Mouse (Mus musculus) midbrain, postnatal 0 days (tissue): Measurements from ENCODE around the gene Map1b. TPM values are rescaled to one million over a fixed set of nuclear protein-coding genes. Genes with fewer than 3 reads are reported as not detected.

Experiments used
- ATAC-seq: fragments of 200-750 bp; cut with Nextera tagmentation; 2 replicates; pipeline ENCODE4 v1.8.0; 2017; ENCODE audit warnings: moderate number of reproducible peaks, mild to moderate bottlenecking, moderate TSS enrichment, moderate library complexity; ENCODE audit not compliant: low FRiP score
- DNase-seq: peaks from one replicate; pipeline ENCODE4 v3.0.0-alpha.2; 2015; ENCODE audit warnings: low spot score
- H3K27ac ChIP-seq: fragments of 300-500 bp; sonication (generic); 2 replicates; pipeline ENCODE4 v1.5.1; 2014; ENCODE audit warnings: low read depth, mild to moderate bottlenecking, low read length, mixed read lengths
- H3K27me3 ChIP-seq: fragments of 300-500 bp; sonication (generic); 2 replicates; pipeline ENCODE4 v1.6.1; 2014; ENCODE audit warnings: low read length, control low read depth, mixed read lengths; ENCODE audit not compliant: insufficient read depth
- H3K36me3 ChIP-seq: fragments of 300-500 bp; sonication (generic); 2 replicates; pipeline ENCODE4 v1.6.1; 2014; ENCODE audit warnings: low read length, control low read depth, mixed read lengths; ENCODE audit not compliant: insufficient read depth
- H3K4me1 ChIP-seq: fragments of 300-500 bp; sonication (generic); 2 replicates; pipeline ENCODE4 v1.6.1; 2014; ENCODE audit warnings: mild to moderate bottlenecking, control low read depth, antibody characterized with exemption, low read length, mixed read lengths; ENCODE audit not compliant: insufficient read depth
- H3K4me2 ChIP-seq: fragments of 300-500 bp; sonication (generic); 2 replicates; pipeline ENCODE4 v1.6.1; 2014; ENCODE audit warnings: low read depth, mild to moderate bottlenecking, low read length, mixed read lengths; ENCODE audit not compliant: poor library complexity, severe bottlenecking
- H3K4me3 ChIP-seq: fragments of 300-500 bp; sonication (generic); 2 replicates; pipeline ENCODE4 v1.5.1; 2014; ENCODE audit warnings: low read depth, mild to moderate bottlenecking, low read length, moderate library complexity
- H3K9ac ChIP-seq: fragments of 300-500 bp; sonication (generic); replicated peaks from 2 replicates; pipeline ENCODE4 v1.6.1; 2014; ENCODE audit warnings: mild to moderate bottlenecking, low read length, moderate library complexity, mixed read lengths; ENCODE audit not compliant: poor library complexity, severe bottlenecking
- H3K9me3 ChIP-seq: fragments of 300-500 bp; sonication (generic); 2 replicates; pipeline ENCODE4 v1.6.1; 2016; ENCODE audit warnings: low read length, control low read depth
- CTCF ChIP-seq: IDR thresholded peaks from 2 replicates; pipeline ENCODE4 v1.5.1; 2016; ENCODE audit warnings: antibody characterized with exemption, mild to moderate bottlenecking
- WGBS: fragments of 180-500 bp; shearing (Covaris S2); extraction: QIAGEN DNeasy Blood & Tissue Kit; methylation state at CpG from one replicate; pipeline ENCODE4 v1.1.7; 2014; 5-methylcytosine and 5-hydroxymethylcytosine counted together
- polyA plus RNA-seq: library from polyadenylated mRNA; unstranded; fragments of >200 nt; fragmentation: Nextera tagmentation; extraction: Ambion mirVana; gene quantifications from 2 replicates; pipeline ENCODE4 v1.2.1, GENCODE M21; 2015
- total RNA-seq: library from RNA; depleted of rRNA; stranded (reverse); fragments of >200 nt; gene quantifications from 2 replicates; pipeline ENCODE4 v1.2.3, GENCODE M21; 2014

Gene Map1b
- total and polyA plus RNA-seq, 2 experiments from 2014 or later = 913 to 2,125 TPM

GRCm38 (mm10) chr13:99412477-99413080 lies 103.8 kb downstream of the Map1b start:
- TF ChIP-seq CTCF = no peak
- H3K27ac ChIP-seq = no peak overlapping the region
- H3K4me3 ChIP-seq = no peak overlapping the region
- no peaks in the 10 kb centered on the region for H3K9me3 ChIP-seq
- H3K27me3 ChIP-seq = no peaks in the 10 kb centered on the region
- ATAC-seq = no peak
- 27% methylated on average over 11 of the region's 11 CpGs for WGBS
- peak; percentile 58 for DNase-seq
- H3K4me2 ChIP-seq = no peak overlapping the region
- no peak overlapping the region for H3K9ac ChIP-seq
- H3K4me1 ChIP-seq = no peaks in the 10 kb centered on the region
- peaks cover 19% of the 10 kb centered on the region for H3K36me3 ChIP-seq

- DNase-seq (no peak), ATAC-seq (no peak)
- peaks cover 22% of the 10 kb centered on the region for H3K36me3 ChIP-seq
- no peak overlapping the region for H3K9ac ChIP-seq
- no peak overlapping the region for H3K4me3 ChIP-seq
- no peaks in the 10 kb centered on the region for H3K27me3 ChIP-seq
- H3K9me3 ChIP-seq = no peaks in the 10 kb centered on the region
- H3K4me1 ChIP-seq = no peaks in the 10 kb centered on the region
- WGBS = 74% methylated on average over 3 of the region's 3 CpGs
- H3K27ac ChIP-seq = no peak overlapping the region
- no peak for TF ChIP-seq CTCF
- H3K4me2 ChIP-seq = no peak overlapping the region
Observed at GRCm38 (mm10) chr13:99411761-99412160, 104.6 kb downstream of the Map1b start.

GRCm38 (mm10) chr13:99410611-99411515 lies 105.5 kb downstream of the Map1b start:
- WGBS = 89% methylated on average over 14 of the region's 14 CpGs
- ATAC-seq (no peak), DNase-seq (no peak)
- no peak overlapping the region for H3K4me2 ChIP-seq
- H3K4me1 ChIP-seq = no peaks in the 10 kb centered on the region
- H3K27ac ChIP-seq = no peak overlapping the region
- H3K9ac ChIP-seq = no peak overlapping the region
- H3K4me3 ChIP-seq = no peak overlapping the region
- no peaks in the 10 kb centered on the region for H3K9me3 ChIP-seq
- H3K36me3 ChIP-seq = peaks cover 22% of the 10 kb centered on the region
- H3K27me3 ChIP-seq = no peaks in the 10 kb centered on the region
- TF ChIP-seq CTCF = no peak

- H3K9me3 ChIP-seq = no peaks in the 10 kb centered on the region
- DNase-seq (no peak), ATAC-seq (no peak)
- no peaks in the 10 kb centered on the region for H3K27me3 ChIP-seq
- TF ChIP-seq CTCF = no peak
- 18% methylated on average over 2 of the region's 2 CpGs for WGBS
- no peak overlapping the region for H3K4me2 ChIP-seq
- 0 out of 2 replicates have a peak overlapping the region, but pooled peaks have one; percentile 8 for H3K9ac ChIP-seq
- no peaks in the 10 kb centered on the region for H3K4me1 ChIP-seq
- peaks cover 15% of the 10 kb centered on the region; the same call in 1 of the 2 replicates for H3K36me3 ChIP-seq
- H3K27ac ChIP-seq = no peak overlapping the region
- H3K4me3 ChIP-seq = no peak overlapping the region
Observed at GRCm38 (mm10) chr13:99409216-99409615, 107.1 kb downstream of the Map1b start.

GRCm38 (mm10) chr13:99399373-99399772 lies 117.0 kb downstream of the Map1b start:
- no peak for TF ChIP-seq CTCF
- Histone ChIP-seq H3K36me3 (peaks cover 8% of the 10 kb centered on the region; the same call in 1 of the 2 replicates), H3K9ac (no peak overlapping the region), H3K4me2 (no peak overlapping the region), H3K4me3 (no peak overlapping the region), H3K27ac (no peak overlapping the region), H3K4me1 (no peaks in the 10 kb centered on the region), H3K27me3 (no peaks in the 10 kb centered on the region), H3K9me3 (no peaks in the 10 kb centered on the region)
- no peak for DNase-seq
- 64% methylated on average over 4 of the region's 4 CpGs for WGBS
- ATAC-seq = no peak
